Mouse (Mus musculus) megakaryocyte progenitor cell, adult 5-6 weeks (primary cell): ENCODE measurements at regions not wholly inside any gene's neighbourhood (a gene's known extent, or its start where the extent isn't known, plus 50 kb on each side); places are given as distances from the start of the nearest gene placed in this dataset.

ENCODE experiments used
- ATAC-seq: replicated peaks from 2 replicates; pipeline ENCODE4 v1.8.0; 2016; ENCODE audit warnings: mild to moderate bottlenecking, moderate TSS enrichment, inconsistent platforms; ENCODE audit not compliant: poor library complexity

DNA sequence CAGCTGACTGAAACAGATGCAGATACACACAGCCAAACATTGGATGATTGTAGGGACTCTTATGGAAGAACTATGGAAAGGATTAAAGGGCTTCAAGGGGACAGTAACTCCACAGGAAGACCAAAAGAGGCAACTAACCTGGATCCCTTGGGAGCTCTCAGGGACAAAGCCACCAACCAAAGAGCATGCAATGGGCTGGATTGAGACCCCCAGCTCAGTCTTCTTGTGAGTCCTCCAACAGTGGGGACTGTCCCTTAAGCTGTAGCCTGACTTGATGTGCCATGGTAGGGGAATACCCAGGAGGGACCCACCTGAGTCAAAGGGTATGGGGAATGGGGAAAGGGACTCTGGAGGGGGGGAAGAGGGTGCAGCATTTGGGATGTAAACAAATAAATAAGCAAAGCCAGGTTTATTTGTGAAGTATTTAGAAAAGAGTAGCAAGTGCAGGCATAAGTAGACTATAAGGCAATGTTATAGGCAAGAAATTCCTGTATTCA lies 313.8 kb downstream of the Otol1 start:
- no peak for ATAC-seq

DNA sequence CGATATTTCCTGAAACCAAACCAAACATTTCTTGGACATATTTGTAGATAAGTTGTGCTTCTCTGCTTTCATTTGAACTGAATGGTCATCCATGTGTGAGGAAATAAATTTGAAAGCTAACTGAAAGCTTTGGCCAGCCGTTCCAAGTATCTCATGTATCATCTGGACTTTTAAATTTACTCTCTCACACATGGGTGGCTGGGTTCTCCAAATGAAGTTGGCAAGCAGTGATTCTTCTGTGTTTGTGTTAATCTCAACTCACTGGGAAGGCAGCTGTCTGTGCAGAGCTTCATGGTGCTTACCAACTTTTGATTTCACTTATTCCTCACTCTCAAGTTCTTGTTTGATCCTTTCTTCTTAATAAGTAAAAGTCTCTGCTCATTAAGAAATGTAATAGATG lies 317.3 kb downstream of the Otol1 start:
- ATAC-seq = no peak
